Mouse (Mus musculus) C2C12 (cell line): ENCODE results near the gene Cd276.

ENCODE experiments used
- FOSL1 ChIP-seq: IDR thresholded peaks from one replicate; pipeline ENCODE4 v1.8.0; 2011; ENCODE audit warnings: mild to moderate bottlenecking, low read length; ENCODE audit not compliant: poor library complexity, insufficient read depth, severe bottlenecking
- MAX ChIP-seq: IDR thresholded peaks from one replicate; pipeline ENCODE4 v1.6.1; 2011; ENCODE audit warnings: mild to moderate bottlenecking, control low read depth

DNA sequence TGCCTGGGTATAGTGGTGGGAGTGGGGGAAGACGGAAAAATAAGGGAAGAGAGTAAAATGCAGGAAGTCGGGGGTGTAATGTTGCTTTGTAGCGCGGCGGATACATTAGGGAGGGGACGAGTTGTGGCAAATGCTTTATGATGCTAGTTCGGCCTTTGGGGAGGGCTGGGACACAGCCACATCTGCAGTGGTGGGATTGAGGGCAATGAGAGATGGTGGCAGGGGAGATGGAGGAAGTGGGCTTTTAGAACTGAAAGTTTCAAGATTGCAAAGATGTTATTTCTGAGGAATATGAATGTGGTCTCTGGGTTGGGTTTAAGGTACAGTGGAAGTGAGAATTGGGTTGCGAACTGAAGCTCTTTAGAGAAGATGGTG, 28.0 kb upstream of the Cd276 start:
- TF ChIP-seq MAX: no peak
- TF ChIP-seq FOSL1: no peak
